Mouse (Mus musculus): ENCODE measurements at regions not wholly inside any gene's neighbourhood (a gene's known extent, or its start where the extent isn't known, plus 50 kb on each side); places are given as distances from the start of the nearest gene placed in this dataset.

DNA sequence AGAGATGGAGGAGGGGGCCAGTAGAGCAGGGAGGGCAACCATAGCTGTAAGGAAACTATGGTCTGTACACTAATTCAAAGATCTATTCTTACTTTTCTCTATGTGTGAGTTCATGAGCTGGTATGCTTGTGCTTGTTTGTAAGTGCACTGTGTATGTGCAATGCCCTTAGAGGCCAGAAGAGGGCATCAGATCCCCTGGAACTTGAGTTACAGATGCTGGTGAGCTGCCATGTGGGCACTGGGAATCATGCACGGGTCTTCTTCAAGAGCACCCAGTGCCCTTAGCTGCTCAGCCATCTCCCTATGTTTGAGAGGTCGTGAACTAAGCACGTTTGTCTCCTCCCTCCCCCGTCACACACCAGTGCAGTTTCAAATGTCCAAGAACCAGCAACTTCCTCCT, 68.9 kb downstream of the Tbx3 start:
- DNase-seq = no peak

DNA sequence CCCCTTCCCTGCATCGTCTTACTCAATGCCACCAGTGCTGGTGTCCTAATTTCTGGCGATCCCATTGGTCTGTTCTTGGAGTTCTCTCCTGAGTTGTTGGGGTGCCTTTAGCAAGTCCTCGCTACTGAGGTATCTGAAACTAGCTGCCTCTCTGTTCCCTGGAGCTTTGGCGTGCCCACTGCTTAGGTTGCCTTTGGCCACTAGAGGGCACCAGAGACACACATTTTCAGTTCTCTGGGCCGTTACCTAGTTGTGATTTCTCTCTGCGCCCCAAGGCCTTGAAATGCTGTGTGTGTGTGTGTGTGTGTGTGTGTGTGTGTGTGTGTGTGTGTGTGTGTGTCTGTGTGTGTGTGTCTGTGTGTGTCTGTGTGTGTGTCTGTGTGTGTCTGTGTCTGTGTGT, 70.6 kb downstream of the Tbx3 start:
- peak; percentile 30 for DNase-seq

- DNase-seq = no peak
Measured at GRCm38 (mm10) chr5:119743733-119744132, 73.3 kb downstream of the Tbx3 start.

DNA sequence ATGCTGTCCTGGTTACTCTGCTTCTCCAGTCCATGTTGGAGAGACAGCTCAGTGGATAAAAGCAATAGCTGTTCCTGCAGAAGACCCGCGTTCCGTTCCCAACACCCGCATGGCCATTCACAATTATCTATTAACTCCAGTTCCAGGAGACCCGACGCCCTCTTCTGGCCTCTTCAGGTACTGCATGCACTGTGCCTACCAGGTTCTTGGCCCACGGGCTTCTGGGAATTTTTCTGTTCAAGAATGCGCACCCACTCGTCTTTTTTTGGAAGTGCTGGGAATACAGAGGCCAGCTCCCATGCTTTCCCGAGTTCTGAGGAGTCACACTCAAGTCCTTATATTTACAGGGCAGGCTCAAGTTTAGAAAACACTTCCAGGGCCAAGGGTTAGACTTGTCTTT, 76.6 kb downstream of the Tbx3 start:
- no peak for DNase-seq

- no peak for DNase-seq
Measured at GRCm38 (mm10) chr5:119748667-119749066, 78.2 kb downstream of the Tbx3 start.

GRCm38 (mm10) chr5:119749153-119749552, 78.7 kb downstream of the Tbx3 start:
- no peak for DNase-seq

GRCm38 (mm10) chr5:119755782-119756181, 76.7 kb upstream of the Tbx5 start:
- no peak for DNase-seq

GRCm38 (mm10) chr5:119758880-119759279, 73.6 kb upstream of the Tbx5 start:
- no peak for DNase-seq

DNA sequence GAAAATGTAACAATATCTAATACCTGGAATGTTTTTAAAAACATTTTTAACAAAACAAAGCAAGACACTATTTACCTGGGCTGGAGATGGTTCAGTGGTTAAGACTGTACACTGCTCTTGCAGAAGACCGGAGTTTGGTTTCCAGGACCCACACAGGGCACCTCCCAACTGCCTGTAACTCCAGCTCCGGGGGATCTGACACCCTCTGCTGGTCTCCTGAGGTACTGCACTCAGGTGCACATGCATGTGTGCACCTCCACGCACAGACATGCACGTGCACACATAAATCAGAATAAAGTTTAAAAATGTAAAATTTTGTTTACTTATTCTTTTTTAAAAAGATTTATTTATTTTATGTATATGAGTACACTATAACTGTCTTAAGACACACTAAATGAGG, 70.4 kb upstream of the Tbx5 start:
- DNase-seq = no peak

- no peak for DNase-seq
Measured at GRCm38 (mm10) chr5:119763337-119763736, 69.1 kb upstream of the Tbx5 start.

DNA sequence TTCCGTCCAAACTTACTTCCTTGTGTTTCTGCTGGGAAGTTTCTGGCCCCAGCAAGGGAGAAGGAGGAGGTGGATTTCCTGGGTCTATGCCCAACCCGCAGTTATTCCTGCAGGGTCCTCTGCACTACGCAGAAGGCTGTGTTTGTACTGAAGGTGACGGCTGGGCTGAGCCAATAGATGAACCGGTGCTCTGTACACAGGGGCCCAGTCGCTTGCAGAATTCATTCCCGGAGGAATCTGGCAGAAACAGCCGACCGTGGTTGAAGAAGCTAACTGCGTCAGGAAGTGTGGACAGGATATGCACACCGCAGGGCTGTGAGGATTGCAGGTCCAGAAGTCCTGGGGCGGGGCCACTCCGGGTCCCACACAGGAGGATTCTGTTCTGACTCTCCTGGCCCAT, 66.1 kb upstream of the Tbx5 start:
- no peak for DNase-seq

DNA sequence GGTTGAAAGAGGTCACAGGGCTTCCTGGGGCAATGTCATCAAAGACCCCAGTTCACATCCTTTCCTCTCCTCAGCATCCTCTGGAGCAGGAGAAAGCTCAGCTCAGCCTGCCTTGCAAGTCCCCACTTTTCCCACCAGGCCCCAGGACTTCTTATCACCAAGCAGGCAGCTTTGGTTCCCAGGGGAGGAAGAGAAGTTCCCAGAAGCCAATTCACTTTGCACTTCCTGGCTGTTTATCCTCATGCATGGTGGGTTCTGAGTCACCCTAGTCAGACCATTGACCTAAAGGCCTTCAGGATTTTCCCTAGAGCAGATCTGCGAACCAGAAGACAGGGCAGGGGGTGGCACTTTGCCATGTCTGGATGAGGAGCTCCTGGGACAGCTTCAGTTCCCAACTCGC, 61.5 kb upstream of the Tbx5 start:
- no peak for DNase-seq

DNA sequence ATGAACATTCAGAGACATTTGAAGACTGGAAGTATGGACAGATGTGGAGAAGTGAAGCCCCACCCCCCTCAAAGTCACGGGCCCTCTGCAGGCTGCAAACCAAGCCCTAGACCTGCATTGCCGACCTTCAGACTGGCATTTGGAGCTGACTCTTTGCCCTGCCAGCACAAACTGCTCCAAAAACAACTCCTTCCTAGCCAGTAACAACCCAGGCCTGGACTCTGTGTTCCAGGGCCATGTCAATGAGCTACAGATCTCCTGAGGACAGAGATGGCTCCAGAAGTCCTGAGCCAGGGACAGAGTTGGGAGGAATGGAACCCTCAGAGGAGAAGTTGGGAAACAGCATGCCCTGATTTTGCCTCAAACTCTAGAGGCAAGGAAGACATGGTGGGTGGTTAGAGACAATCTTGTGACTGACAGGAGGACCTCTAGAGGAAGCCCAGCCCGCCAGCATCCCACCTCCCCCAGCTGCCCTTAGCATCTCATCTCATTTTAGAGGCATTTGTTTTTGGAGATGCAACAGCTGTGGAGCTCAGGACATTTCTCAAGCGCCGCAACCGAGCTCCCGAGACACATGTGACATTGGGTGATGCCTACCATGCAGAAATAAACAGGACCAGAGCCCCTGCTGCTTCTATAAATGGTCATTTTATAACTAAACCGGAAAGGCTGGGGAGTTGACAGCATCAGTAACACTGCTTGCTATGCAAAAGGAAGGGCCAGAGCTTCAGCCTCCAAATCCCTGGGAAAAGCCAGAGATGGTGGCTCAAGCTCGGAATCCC, 56.2 kb upstream of the Tbx5 start:
- DNase-seq = no peak

GRCm38 (mm10) chr5:119777836-119778235, 54.6 kb upstream of the Tbx5 start:
- DNase-seq = peak; percentile 1

- DNase-seq = no peak
Measured at GRCm38 (mm10) chr5:119781375-119781774, 51.1 kb upstream of the Tbx5 start.

All from thymus, postnatal 25 days (tissue).